Mouse (Mus musculus) kidney, postnatal 36 days (tissue): ENCODE measurements around the gene Rpp14.
A peak's percentile ranks its signal among the peaks of the same experiment; 100 is the strongest.

ENCODE experiments used
- DNase-seq, 2 experiments: peaks; one replicate each; pipeline ENCODE4 v3.0.0; 2021 to 2022; ENCODE audit warnings: mixed read lengths in 2 of 2

Gene Rpp14

DNA sequence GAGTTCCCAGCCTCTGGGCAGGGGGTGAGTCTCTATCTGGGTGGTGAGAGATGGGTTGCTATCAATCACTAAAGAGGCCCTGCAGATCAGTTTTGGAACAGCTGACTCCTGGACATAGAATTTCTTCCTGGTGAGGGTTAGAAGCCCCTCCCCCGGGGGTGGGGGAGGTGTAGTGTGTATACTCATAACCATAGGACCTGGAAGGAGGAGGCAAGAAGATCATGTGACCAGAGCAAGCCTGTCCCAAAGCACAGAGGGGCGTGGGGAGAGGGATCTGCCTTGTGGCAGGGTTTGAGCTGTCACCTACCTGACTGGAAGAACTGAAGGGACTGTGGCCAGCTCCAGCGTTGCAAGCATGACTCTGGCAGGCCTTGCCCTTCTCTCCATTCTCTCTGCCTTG, 18.1 kb upstream of the Rpp14 start:
- no peak for DNase-seq

DNA sequence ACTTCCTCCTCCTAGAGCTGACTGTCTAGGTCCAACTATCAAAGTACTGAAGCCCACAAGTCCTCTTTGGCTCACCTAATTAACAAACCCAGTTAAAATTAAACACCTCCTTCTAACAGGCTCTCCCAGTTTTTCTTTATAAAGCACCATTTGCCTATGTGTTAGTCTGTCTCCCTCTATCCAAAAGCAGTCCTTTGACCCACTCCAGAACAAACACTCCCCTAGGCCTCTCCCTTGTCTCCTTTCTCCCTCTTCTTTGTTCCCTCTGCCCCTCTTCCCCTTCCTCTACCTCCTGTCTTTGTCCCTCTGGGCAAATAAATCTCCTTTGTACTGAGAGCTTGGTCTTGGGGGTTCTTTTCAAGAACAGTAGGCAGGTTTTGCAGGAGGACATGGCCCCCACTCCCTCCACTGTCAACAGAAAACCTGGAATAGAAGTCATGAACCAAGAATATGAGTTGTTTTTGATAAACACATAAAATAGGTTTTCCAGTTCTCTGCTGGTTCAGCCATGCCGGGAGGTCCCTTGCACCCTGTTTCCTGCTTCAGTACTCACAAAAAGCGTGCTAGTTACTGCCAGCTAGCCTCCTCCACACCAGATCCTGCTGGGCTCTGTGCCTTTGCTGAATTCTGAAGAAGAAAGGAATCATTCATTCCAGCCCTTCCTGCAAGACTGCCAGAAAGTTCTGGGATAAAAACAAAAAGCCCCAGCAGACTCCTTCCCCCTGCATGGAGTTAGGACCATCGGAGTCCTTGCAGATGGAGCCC, 17.4 kb upstream of the Rpp14 start:
- DNase-seq, result no peak

DNA sequence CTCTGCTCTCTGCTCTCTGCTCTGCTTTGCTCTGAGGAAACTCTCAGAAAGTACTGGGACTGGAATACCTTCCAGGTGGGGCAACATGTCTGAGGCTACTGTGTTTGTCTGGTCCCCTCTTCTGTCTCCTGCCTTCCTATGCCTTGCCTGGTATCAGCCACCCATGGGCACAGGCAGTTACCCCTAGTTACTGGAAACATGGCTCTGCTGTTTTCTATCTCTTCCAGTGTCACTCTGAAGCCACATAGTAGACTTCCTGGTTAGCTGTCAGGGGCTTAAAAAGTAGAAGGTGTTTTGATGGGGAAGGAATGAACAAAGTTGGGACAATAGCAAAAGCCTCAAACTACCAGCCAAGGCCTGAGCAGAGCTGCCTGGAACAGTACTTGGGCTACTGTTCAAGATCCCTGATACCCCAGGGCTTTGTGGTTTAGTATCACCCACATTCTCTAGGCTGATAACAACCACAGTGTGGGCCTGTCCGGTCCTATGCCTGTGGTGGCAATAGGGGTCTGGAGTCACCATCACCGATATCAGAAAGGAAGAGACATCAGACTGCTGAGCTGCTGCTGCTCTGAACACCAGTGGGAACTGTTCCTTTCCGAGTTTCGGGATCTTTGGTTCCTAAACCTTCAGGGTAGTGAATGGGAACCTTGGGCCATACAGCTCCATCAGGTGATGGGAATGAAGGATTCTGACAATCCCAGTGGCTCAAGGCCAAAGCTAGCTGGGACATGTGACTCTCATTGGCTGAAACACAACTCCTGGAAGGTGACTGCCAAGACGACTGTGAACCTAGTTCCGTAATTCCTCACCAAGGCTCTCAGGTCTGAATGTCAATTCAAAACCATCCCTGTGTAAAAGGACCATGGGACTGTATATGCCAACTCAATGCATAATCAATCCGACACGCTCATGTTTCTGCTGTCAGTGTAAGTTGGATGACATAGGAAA, 16.1 kb upstream of the Rpp14 start:
- DNase-seq, result no peak

DNA sequence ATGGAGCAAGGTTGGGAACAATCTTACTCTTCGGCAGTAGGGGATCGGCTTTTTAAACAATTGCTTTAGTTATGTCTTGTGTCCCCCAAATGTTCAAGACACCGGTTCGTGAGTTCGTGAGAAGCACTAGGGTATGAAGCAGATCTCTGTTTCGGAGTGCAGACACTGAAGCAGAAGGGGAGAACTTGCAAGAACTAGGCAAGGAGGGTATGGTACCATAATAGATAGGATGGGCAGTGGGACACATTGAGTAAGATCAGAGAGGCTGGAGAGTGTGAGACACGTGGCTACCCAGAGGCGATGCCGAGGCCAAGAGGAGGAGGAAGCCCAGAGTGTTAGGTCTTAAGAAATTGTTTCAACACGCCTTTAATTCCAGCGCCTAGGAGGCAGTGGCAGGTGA, 551 bp downstream of the Rpp14 start:
- DNase-seq, result peak; percentile 25 to 33

DNA sequence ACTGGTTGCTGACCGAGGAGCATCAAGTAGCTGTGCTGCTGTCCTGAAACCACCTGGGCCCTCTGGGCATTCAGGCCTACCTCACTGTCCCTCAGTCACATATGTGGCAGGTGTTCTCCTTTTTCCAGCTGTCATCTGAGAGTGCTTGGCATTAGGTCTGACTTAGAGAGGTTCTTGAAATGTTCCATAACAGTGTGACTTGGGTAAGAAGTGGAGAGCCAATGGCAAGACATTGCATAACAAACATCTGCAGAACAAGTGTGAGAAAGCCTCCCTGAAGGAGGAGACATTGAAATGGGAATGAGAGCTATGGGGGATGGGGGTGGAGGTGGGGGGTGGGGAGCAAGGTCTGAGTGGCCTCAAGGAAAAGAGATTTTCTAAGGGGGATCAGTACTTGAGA, 2.8 kb downstream of the Rpp14 start:
- no peak for DNase-seq

DNA sequence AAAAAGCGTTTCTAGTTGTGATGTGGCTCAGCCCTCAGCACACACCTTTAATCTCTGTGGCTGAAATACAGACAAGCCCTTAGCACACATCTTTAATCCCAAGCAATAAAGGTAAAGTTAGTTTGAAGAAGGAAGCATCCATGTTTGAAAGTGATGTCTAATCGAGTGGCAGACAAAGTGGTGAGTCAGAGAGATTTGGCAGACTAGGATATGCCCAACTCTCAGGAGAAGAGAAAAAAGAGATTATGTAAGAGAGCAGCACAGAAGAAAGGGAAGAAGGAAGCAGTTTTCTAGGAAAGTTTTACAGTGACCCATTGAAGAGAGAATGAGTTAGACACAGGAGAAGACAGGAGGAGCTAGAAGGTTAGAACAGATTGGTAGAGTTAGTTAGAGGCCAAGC, 8.8 kb downstream of the Rpp14 start:
- DNase-seq, result no peak

DNA sequence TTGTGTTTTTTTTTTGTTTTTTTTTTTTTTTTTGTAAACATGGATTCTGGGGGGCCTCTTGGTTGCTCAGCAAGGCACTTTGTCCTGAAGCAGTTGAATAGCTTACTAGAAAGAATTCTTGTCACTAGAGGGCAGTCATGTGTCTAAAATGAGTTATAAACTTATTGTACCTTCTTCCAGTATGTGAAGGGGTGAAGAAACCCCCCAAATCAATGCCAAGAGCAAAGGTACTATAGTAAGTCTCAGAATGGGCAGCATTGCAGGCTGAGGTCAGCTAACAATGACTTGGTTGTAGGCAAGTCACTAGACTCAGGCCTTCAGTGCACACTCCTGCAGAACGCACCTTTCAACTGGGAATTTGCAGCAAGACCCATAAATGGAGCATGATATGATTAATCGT, 12.4 kb downstream of the Rpp14 start:
- peak in 1 of 2 experiments; percentile 69 for DNase-seq

DNA sequence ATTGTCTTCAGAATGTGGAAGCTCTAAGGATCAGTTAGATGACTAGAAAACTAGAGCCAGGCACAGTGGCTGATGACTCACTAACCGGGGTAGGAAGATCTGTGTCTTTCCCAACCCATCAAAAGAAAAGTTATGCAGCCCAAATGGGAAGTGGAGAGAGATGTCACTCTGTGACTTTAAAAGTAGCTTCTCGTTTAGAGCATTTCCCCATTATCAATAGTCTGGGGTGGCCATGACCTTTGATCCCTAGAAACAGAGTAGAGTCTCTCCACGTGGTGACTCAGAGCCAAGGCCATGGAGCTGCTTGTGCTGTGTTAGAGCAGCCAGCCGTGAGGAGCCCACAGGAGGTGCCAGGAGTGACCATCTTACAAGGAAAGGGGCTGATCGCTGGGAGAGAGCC, 13.3 kb downstream of the Rpp14 start:
- peak in 1 of 2 experiments; percentile 25 for DNase-seq

DNA sequence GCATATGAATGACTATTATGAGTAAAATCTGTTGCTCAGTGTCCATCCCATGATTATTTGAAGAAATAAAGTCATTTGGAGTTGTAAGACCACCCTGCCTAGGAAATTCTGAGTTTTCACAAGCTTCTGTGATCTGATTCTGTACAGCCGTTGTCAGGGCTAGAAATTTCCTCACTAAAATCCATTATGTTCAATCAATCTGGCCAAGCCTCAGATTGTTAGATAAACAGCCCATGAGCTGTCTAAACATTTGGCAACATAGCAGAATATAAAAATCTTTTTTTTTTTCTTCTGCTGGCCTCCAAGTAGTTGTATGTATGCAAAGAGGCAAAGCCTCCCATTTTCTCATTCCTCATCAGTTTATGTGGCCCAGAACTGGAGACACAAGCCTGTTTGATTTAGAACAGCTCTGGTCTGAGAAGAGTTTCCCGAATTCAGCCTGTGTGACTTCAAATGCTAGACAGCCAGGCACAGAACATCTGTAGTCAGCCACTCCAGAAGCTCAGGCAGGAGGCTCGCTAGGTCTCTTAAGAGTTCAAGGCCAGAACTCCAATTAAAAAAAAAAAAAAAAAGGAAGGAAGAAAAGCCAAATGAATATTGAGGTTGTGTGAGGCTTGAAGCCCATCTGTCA, 14.9 kb downstream of the Rpp14 start:
- no peak for DNase-seq

DNA sequence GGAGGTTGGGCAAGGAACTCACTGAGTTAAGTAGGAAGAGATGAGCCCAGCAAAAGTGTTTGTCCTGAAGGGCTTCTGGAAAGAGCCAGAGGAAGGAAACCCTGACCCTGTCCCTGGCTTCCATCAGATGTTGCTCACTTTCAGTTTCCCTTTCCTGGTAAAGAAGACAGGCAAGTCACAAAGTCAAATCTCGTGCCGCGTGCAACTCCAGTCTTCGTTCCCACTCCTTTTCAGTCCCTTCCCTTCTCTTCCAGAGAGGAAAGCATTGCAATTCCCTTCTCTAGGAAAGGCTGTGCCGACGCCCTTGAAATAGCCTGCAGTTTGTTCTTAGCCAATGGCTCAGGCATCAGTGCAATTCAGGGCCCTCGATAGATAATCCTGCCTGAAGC, 15.4 kb downstream of the Rpp14 start:
- peak; percentile 44 to 54 for DNase-seq

DNA sequence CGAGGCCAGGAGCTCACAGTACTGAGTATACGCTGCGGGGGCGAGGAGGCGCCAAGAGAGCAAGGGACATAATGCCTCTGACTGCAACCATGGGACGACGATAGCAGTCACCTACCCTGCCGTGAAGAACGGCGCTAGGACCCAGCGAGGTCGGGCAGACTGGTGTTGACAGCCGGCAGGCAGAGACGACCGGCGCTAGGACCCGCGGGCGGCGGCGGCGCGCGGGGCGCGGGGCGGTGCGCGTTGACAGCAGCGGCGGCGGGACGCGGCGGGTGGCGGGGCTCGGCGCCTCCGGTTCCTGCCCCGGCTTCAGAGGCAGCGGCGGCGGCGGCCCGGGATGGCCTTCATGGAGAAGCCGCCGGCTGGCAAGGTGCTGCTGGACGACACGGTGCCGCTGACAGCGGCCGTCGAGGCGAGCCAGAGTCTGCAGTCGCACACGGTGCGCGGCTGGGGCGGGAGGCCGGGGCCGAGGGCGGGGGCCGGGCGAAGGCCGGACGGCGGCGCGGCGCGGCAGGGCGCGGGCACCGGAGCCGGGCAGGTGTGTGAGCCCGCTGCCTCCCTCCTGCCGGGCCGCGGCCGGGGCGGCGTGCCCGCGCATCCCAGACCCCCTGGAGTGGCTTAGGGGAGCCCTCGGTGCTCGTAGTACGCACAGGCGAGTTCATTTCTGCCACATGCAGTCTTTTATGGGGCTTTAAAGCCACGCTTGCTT, 18.0 kb downstream of the Rpp14 start, which contains the start of gene Pxk:
Gene Pxk (plus strand): TSS at position 234 of the 709 bp plus-strand sequence.
- peak; percentile 95 to 98 for DNase-seq

DNA sequence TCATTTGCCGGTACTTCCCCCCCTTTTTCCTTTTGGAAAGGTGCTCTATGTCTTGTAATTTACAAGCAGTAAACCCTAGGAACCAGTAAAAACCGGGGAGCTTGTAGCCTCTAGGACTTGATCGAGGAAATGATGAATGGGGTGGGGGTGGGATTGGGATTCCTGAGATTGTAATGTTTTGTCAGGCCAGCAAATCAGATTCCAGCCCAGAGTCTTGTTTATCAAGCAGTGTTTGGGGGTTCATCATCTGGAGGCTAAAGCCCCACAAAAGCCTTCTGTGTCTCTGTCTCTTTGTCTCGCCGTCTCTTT, 18.5 kb downstream of the Rpp14 start:
- no peak for DNase-seq

DNA sequence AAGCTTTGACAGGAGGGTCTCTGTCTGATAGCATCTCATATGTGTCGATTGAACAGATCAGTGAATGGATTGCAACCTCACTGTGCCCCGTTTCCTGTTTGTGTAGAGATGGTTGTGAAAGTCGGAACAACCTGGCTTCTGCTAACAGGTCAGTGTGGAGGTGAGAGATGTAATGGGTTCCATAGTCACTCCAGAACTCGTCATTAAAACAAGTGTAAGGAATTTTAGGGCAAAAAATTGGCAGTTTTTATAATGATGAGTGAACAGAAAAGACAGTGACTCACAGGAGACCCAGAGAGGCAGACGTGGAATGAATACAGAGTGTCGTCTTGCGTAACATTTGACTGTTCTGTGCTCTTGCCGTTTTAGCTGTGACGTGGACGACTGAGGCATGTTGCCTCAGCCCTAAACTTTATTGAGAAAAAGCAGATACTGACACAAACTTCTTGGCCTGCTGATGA, 19.4 kb downstream of the Rpp14 start:
- peak in 1 of 2 experiments; percentile 29 for DNase-seq

DNA sequence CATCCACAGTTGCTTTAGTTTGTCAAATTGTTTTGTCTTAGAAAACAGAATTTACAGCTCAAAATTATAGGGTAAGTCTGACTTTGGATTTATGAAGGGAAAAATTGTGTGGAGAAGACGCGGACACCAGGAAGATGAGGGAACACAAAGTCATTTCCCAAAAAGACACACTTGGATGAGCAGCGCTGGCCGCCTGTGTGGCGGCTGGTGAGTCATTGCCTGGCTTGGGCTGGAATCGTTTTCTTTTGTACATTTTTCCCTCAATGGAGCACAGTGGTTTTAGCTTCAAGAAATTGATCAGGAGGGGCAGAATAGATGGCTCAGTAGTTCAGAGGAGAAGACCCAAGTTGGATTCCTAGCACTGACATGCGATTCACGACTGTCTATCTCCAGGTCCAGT, 21.7 kb downstream of the Rpp14 start:
- DNase-seq, result peak; percentile 34 to 52

DNA sequence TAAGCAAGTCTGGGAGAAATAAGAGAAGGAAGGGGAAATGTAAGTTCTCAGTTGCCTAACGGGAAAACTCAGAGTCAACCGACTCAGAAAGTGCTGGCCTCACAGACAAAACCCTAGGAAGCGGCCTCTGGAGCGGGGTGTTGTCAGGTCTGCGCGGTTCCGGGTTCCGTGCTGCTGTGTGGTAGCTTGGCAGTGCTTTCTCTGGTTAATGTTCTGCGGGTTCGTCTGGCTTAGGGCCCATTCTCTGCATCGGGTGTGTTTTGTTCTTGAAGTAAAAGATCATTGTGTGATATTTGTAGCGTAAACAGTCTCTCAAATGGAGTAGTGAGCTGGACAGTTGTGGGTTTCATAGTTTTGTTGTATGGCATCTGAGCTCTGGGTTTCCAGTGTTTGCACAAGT, 22.5 kb downstream of the Rpp14 start:
- peak; percentile 83 to 86 for DNase-seq

DNA sequence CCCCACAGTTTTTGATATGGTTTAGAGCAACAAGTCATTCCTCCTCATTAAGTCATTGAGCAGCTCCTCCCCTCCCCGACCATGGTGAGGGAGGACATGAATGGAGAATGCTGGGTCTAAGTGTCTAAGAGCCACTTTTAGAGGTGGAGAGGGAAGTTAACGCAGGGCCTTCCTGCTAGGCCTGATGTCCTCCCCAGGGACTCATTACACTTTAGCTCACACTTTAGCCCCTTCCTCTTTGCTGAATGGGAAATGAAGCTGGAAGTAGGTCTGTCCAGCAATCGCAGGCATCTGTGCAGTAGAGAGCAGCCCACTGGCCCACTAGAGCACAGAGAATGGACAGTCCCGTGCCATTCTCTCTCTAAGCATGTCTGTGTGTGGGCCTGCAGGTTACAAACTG, 27.9 kb downstream of the Rpp14 start:
- peak in 1 of 2 experiments; percentile 20 for DNase-seq

DNA sequence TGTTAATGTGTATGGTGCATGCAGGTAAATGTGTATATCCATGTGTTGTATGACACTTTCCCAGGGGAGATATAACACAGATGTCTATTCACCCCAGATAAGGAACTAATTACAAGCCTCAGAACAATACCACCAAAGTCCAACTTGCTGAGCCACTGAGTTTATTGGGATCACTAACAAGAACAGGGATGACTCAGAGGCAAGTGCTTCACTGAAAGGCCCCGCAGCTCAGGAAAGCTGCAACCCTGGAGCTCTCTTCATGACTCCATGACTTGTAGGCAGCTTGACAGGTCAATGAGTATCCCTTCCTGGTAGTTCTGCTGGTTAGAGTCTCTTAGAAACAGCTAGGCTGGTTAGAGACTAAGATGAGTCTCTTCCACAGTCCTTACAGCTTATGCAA, 28.8 kb downstream of the Rpp14 start:
- DNase-seq, result no peak

DNA sequence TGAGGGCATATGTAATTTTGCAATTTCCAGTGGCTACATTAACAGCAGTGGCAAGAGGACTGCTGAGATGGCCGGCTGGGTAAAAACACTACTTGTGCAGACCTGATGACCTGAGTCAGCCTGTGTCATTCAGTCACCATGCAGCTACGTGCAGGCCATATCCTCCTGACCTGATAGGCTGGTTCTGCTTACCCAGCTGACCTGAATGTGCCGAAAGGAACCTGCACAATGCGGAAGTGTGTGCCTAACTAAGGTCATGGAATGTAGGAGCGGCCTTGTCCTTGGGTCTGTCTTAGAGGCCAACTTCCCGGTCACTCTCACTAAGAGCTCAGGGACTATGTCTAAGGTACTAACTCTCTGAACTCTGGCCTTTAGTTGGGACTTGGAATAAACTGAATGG, 31.4 kb downstream of the Rpp14 start:
- peak; percentile 17 to 26 for DNase-seq

DNA sequence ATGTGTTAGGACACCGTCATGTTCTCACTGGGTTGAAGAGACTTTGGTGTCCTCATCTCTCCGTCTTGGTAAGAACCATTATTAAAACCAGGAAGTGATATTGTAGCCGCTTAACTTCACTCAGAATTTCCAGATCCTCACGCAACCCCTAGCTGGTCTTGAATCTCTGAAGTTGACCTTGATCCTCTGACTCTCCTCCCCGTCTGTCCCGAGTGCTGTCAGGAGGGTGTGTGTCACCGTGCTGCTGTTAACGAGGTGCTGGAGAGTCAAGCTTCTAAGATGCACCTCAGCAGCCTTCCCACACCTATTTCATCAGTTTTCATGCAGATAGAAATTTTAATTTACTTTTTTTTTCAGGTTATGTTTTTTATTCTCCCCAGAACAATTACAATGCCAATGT, 31.9 kb downstream of the Rpp14 start:
- no peak for DNase-seq

DNA sequence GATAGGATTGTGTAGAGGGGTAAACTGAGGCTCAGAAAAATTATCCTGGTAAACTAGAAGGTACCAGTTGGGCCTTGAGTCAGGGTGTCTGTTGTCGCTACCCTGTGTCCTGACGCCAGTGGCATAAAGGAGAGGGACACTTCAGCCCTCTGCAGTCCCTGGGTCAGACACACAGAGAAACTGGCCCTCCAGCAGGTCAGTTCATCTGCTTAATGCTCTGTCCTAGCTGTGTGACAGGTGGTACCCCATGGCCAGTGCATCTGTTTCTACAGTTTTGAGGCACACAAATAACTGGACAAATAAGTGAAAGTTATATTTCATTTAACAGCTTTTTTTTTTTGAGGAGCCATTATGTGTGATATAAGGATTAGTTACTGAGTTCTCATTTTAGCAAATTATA, 33.4 kb downstream of the Rpp14 start:
- no peak for DNase-seq

DNA sequence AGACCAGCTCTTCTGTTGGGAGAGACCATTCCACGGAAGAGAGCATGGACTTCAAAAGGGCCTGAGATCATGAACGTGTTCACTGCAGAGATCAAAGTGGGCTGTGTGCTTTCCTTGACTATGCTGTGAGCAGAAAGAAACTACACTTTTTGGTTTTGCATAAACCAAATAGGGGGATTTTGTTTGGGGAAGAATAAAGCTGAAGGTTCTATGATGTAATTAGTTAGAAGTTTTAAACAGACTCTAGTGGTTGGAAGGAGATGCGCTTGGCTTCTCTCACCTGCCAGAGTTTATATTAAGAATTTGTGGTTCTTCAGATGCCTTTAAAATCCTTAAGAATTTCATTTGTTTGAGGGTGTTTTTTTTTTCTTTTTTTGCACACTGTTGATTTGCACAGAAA, 34.1 kb downstream of the Rpp14 start:
- DNase-seq, result no peak

DNA sequence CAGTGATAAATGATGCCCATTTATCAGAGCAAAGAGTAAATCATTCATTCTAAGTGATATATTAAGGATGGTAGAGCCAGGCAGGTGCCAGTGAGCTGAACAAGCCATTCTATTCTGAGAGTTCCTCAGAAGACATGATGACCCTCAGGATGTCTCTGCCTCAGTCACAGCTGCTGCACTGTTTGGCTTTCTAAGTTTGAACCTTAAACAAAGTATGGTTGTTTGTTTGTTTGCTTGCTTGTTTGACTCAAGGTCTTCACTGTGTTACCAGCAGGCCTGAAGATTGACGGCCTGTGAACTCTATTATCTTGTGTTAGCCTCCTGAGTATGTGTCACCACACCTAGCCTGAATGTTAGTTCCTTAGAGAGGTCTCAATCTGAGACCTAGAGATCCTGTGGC, 34.6 kb downstream of the Rpp14 start:
- no peak for DNase-seq

DNA sequence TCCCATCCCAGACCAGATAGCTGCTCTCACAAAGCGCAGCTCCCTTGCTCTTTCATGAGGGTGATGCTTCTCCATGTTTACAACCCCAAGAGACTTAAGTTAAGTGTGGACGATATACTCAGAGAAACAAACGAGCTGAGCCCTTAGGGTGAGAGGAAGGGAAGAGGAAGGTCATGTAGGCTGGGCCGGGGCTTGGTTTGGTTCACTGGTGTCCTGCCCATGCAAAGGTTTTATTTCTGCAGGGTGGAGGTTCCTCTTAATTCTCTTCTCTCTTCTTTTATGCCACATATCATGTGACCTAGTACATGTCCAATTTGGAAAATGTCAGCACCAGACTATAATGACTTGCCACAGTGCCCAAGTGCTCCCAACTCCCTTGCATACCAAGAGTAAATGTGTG, 35.6 kb downstream of the Rpp14 start:
- no peak for DNase-seq
